Mouse (Mus musculus) mature B cell (primary cell): Measurements from ENCODE around the gene Atg2a.
"Not testable (repeated sequence)": the region's sequence is repeated elsewhere in the genome, so short reads cannot be mapped to it uniquely, and the experiment has no call there.

Experiments used
- in situ Hi-C: fragments of 300-500 bp; cut with MboI; formaldehyde crosslinking; loops from 2 replicates; pipeline ENCODE4 v1.14.3; 2019

Gene Atg2a

DNA sequence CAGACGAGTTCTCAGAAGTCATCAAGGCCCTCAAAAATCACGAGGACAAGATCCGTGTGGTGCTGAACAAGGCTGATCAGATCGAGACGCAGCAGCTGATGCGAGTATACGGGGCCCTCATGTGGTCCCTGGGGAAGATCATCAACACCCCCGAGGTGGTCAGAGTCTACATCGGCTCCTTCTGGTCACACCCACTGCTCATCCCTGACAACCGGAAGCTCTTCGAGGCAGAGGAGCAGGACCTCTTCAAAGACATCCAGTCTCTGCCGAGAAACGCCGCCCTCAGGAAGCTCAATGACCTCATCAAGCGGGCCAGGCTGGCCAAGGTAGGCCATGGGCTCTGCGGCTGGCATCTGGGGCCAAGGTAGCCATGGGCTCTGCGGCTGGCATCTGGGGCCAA, 52.8 kb downstream of the Atg2a start:
- in situ Hi-C loops = no loop called here

DNA sequence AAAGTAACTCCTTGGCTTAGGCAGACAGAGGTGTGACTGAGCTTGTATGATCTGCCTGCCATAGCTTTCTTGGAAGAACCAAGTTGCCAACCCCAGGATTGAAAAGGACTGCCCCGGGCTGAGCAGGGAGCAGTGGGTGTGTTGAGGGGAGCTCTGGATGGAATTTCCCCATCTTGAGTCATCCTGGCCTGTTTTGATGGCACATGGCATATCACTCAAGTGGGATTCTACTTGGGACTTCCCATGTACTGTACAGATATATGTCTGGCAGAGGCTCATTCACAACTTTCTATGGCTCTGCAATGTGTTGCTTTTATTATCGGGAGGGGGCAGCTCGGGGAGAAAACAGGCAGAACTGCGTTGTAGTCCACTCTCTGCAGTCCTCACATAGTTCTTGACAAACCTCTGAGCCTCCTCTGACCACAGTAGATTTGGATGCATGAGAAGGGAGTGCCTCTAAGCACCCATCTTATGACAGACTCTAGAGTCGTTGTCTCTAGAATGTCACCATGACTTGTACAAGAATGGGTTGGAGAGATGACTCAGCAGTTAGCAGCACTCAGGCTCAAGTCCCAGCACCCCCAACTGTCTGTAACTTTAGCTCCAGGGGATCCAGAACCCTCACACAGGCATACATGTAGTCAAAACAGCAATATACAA, 55.2 kb downstream of the Atg2a start:
- in situ Hi-C loops = no loop called here

DNA sequence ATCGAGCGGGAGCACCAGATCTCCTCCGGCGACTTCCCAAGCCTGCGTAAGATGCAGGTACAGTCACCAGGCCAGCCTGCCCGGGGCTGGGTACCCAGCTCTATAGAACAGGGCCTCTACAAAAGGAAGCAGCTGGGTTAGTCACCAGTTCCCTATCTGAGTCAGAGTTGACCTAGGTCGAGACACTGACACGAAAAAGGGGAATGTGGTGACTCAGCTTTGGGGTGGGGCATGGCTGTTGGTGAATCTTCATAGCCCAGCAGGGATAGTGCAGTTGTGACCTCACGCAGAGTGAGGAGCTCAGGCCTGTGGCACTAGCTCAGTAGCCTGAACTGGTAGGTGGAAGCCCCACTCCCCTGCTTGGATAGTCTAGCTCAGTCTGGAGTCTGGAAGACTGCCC, 56.2 kb downstream of the Atg2a start:
- in situ Hi-C loops = no loop called here

DNA sequence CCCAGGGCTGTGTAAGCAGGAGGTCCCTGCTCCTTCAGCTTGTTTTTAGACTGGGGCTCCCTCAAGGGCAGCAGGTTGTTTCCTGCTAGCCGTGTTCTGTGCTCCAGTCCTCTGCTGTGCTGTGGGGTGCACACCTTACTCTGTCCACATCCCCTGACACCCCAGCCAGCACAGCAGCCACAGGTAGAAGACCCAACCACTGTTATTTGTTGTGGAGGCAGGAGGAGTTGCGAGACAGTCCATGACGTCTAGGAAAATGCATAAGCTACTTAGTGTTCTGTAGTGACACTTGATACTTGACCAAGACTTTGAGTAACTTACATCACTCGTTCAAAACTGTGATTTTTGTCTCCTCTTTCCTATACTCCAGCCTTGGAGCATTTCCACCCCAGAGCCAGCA, 57.5 kb downstream of the Atg2a start:
- in situ Hi-C loops = no loop called here

DNA sequence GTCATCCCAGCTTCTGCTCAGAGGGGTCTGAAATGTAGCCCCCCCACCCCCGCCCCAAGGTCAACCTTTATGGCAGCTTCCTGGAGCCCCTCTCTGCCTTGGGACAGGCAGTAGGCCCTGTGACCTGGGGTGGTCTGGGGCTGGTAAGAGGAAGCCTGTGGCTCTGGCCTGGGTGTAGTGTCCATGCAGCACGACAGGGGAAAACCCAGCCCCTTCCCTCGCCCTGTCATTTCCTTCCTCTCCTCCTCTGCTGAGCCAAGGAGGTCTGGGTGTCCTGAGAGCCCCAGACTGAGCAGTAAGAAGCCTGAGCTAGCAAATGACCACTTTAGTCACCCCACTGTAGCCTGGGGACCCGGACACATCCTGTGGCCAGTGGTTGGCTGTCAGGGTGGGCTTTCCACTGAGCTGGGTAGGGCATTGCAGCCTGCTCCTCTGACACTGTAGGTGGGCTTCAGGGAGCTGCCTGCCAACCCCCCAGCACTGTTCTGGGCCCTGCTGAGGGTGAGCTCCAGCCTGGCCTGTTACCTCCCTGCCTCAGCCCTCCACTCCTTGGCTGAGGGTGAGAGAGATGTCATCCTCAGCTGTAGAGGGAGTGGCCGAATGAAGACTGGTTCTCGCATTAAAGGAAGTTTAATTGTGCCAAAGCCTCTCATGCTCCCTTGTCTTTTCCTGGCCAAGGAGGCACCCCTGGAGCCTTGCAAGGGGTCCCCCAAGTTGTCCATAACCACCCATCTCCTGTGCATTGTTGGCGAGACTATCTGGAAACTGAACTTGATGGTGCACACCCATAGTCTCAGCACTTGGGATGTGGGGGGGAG, 58.2 kb downstream of the Atg2a start:
- in situ Hi-C loops = no loop called here

DNA sequence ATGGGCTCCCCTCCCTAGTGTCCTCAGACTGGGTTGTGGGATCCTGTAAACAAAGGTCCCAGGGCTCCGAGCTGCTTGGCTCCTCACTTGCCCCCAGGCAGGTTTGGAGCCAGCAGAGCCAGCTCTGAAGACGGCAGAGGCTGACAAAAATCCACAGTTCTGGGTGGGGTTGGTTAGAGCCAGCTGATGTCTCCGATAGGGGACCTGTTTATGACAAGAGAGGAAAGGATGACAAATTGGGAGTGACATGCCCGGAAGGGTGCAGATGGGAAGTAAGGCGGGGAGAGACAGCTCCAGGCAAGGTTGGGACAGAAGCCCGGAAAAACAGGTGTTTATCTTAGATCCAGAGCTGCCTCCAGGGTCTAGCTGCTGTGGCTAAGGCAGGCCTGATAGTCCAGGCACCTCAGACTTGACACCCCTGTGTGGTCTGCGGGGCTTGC, 59.0 kb downstream of the Atg2a start:
- in situ Hi-C loops = no loop called here

DNA sequence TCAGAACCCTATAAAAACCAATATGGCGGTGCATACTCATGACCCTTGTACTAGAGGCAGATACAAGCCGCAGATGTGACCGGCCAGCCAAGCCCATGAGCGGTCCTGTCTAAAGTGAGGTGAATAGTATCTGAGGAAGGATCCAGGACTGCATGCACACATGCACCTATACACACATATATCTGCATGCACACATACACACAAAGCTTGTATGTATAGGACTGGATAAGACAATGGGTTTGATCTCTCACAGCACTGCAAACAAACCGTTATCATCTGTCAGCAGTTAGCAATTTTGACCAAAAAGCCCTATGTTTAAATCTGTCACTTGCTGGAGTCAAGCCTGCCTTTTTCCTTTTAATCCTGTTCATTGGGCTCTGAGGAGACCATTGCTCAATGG, 60.6 kb downstream of the Atg2a start:
- in situ Hi-C loops = no loop called here

DNA sequence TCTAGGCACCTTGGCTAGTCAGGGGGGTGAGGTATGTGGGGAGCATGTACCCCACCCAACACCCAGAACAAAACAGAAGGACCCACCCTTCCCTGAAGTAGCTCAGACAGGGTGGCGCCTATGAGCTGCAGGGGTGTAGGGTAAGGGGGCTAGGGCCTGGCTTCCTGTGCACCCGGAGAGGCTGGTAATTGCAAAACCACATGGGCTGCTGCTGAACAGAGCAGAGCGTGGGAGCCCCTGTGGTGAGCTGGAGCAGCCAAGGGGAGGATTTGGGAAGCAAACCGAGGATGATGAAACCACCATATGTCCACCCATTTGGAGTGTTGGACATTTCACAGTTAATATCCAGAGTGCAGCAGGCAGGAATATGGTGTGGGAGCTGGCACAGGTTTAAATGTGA, 61.1 kb downstream of the Atg2a start:
- in situ Hi-C loops = no loop called here

DNA sequence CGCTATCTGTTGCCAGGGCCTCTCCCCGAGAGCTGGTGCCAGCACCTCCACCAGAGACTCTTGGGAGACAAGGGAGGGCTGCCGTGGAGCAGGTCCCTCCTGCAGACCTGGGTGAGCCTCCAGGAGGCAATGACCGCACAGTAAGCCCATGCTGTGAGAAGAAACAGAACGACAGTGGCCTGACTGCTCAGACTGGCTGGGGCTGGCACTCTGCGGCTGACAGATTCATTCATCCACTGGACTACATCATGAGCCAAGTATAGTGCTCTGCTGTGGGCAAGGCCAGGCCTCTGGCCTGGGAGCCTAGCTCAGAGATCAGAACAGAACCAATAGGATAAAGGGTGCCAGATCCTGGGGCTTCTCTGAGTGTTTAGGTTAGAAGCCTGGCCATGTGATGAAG, 62.4 kb downstream of the Atg2a start:
- in situ Hi-C loops = no loop called here

DNA sequence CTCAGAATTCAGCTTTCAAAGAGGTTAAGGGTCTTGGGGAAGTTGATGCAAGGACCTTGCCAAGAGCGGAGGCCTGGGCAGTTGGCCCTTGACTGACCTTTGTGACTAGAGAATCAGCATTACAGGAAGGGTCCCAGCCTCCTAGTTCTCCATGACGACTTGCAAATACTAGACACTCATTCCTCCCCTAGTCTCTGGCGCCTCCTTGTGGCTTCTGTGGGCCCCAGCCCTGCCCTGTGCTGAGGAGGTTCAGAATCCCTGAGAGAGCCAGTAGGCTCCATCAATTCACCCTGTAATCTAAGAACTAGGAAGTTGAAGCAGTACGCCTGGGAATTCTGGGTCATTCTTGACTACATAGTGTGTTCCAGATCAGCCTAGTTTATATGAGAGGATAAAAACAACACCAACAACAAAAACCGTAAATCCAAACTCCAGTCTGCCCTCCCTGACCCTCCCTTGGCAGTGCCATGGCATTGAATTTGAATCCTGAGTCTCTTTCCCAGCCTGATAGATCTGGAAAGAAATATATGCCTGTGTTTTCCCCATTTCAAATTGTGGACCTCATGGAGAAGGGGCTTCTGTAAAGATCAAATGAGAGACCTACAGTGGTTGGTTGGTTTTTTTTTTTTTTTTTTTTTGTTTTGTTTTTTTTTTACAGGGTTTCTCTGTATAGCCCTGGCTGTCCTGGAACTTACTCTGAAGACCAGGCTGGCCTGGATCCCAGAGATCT, 63.5 kb downstream of the Atg2a start:
- in situ Hi-C loops = loop anchor here (5.0 kb wide), 1 partner anchor 33 kb away; no protein-coding TSS in a partner anchor

DNA sequence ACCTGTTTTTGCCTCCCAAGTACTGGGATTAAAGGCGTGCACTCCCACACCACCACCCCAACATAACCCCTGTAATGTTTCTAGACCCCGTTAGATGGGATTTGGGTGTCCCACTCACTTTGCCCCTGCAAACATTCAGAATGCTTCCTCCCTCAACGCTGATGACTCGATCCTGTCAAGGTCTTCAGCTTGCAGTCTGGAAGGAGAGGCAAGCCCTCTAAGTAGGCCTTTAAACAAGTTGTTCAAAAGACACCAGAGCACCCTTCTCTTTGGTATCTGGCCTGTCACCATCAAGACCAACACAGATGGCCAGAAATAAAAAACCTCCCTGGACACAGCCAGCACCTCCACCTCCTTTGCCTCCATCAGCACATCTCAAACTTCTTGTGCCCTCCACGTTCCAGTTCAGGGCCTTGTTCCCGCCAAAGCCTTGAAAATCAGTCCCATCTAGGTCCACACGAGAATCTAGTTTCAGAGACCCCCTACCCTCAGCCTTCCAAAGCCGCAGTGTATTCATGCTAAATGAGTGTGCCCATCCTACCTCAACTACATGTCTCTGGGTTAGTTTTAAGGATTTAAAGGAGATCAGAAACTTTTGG, 64.1 kb downstream of the Atg2a start:
- in situ Hi-C loops = loop anchor here (5.0 kb wide), 1 partner anchor 33 kb away; no protein-coding TSS in a partner anchor

DNA sequence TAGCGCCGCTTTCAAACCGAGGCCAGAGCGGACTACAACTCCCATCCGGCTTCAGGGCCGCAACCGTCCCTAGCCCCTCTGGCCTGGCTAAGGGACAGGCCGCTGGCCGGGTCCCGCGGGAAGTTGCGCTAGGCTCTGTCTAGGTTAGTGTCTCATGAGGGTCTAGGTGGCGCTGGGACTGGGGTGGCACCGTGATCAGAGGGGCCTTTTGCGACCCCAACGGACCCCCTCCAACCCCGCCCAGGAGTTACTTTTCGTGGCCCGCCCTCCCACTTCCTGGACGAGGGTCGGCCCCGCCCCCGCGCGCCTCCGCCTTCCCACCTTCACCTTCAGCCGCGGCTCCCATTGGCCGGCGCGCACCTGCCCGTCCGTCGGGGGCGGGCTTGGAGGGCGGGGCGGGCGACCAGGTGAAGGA, 64.7 kb downstream of the Atg2a start, which contains the start of gene Cdc42bpg:
TSS of gene Cdc42bpg (plus strand) at position 320 of the 415 bp plus-strand sequence.
- in situ Hi-C loops = loop anchor here (5.0 kb wide), 1 partner anchor 34 kb away; no protein-coding TSS in a partner anchor

DNA sequence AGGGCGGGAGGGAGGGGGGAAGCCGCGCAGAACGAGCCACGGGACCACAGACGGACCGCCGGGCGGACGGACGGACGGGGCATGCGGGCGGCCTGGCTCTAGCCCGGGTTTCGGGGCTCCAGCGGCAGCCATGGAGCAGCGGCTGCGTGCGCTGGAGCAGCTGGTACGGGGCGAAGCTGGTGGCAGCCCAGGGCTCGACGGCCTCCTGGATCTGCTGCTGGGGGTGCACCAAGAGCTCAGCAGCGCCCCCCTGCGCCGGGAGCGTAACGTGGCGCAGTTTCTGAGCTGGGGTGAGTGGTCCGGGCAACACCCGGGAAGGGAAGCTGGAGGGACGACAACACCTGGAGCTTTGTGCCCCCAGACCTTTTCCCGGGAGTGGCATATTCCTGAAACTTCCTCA, 65.1 kb downstream of the Atg2a start:
- in situ Hi-C loops = loop anchor here (5.0 kb wide), 1 partner anchor 34 kb away; no protein-coding TSS in a partner anchor

DNA sequence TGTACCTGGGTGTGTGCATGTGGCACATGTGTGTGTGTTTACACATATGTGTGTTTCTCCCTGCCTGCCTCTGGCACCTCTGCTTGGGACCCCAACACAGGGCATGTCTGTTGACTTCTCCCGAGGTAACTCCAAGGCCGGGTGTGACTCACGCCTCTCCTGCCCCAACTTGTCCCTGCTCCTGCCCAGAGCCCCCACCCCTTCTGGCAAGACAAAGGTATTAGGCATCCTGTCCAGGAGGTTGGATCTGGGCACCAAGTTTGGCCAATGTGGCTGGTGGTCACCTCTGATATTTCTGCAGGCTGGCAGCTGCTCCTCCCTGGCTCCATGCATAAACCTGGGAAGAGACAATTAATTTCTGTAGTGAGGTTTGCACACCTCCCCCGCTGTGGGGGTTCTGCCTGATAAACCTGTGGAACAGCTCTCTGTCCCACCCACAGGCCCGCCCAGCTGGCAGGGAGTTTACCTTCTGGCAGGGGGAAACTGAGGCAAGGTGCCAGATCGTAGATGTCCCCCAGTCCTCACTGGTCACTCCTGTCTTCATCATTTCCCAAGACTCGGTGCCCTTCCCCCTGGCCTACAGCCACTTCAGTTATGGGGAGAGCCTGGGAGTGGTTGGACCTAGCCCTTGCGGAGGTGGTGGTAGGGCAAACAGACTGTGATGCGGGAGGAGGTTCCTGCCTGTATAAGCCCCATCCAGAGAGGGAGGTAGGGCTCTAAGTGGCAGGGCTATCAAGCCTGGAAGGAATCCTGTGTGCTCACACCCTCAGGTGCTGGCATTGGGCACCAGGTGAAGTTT, 66.5 kb downstream of the Atg2a start:
- in situ Hi-C loops = loop anchor here (5.0 kb wide), 1 partner anchor 36 kb away; no protein-coding TSS in a partner anchor

DNA sequence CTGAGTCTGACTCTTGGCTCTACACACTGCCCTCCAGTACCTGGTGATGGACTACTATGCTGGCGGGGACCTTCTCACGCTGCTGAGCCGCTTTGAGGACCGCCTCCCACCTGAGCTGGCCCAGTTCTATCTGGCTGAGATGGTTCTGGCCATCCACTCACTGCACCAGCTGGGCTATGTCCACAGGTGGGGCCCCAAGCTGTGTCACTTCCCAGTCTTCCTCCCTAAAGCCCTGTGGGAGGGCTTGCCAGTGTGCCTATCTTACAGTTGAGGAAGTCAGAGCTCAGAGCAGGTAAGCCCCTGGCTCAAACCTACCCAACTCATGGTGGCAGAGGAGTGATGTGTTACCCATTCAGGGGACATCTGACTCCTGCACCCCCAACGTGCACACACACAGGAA, 68.7 kb downstream of the Atg2a start:
- in situ Hi-C loops = no loop called here

DNA sequence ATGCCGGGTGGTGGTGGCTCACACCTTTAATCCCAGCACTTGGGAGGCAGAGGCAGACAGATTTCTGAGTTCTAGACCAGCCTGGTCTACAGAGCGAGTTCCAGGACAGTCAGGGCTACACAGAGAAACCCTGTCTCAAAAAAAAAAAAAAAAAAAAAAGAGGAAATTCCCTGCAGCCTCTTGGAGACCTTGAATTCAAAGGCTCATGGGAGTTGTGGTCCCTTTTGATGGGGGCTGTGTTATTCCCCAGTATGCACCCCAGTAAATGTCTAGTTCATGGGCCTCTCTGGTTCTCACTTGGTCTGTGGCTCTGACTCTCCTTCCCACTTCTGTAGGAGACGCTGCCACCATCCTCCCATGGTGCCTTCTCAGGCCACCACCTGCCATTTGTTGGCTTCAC, 70.3 kb downstream of the Atg2a start:
- in situ Hi-C loops = not testable (repeated sequence)
